Mouse (Mus musculus): ENCODE results near the gene Scamp1. TPM values are rescaled to one million over a fixed set of nuclear protein-coding genes. Genes with fewer than 3 reads are reported as not detected.

Scamp1 gene
- total RNA-seq, 4 experiments from 2014 or later: 163 to 188 (median 179) TPM

- no peak for DNase-seq (ENCODE audit: low spot score in 2 of 2)
Measured at GRCm38 (mm10) chr13:94279420-94279819, 6.2 kb downstream of the Scamp1 start.

GRCm38 (mm10) chr13:94271284-94271683 lies 14.4 kb downstream of the Scamp1 start:
- DNase-seq (ENCODE audit: low spot score in 2 of 2): no peak

GRCm38 (mm10) chr13:94268201-94268600 lies 17.5 kb downstream of the Scamp1 start:
- DNase-seq (ENCODE audit: low spot score in 2 of 2): no peak

- DNase-seq (ENCODE audit: low spot score in 2 of 2): no peak
Measured at GRCm38 (mm10) chr13:94267190-94267589, 18.5 kb downstream of the Scamp1 start.

GRCm38 (mm10) chr13:94266530-94266929 lies 19.1 kb downstream of the Scamp1 start:
- DNase-seq (ENCODE audit: low spot score in 2 of 2): no peak

- no peak for DNase-seq (ENCODE audit: low spot score in 2 of 2)
Measured at GRCm38 (mm10) chr13:94265291-94265690, 20.4 kb downstream of the Scamp1 start.

- no peak for DNase-seq (ENCODE audit: low spot score in 2 of 2)
Measured at GRCm38 (mm10) chr13:94263943-94264342, 21.7 kb downstream of the Scamp1 start.

- DNase-seq (ENCODE audit: low spot score in 2 of 2): no peak
Measured at GRCm38 (mm10) chr13:94262551-94262950, 23.1 kb downstream of the Scamp1 start.

GRCm38 (mm10) chr13:94261624-94262023 lies 24.0 kb downstream of the Scamp1 start:
- DNase-seq (ENCODE audit: low spot score in 2 of 2): no peak

GRCm38 (mm10) chr13:94260961-94261360 lies 24.7 kb downstream of the Scamp1 start:
- no peak for DNase-seq (ENCODE audit: low spot score in 2 of 2)

GRCm38 (mm10) chr13:94259210-94259609 lies 26.4 kb downstream of the Scamp1 start:
- DNase-seq (ENCODE audit: low spot score in 2 of 2): no peak

- no peak for DNase-seq (ENCODE audit: low spot score in 2 of 2)
Measured at GRCm38 (mm10) chr13:94258530-94258929, 27.1 kb downstream of the Scamp1 start.

- no peak for DNase-seq (ENCODE audit: low spot score in 2 of 2)
Measured at GRCm38 (mm10) chr13:94257711-94258110, 27.9 kb downstream of the Scamp1 start.

- DNase-seq (ENCODE audit: low spot score in 2 of 2): no peak
Measured at GRCm38 (mm10) chr13:94255176-94255575, 30.5 kb downstream of the Scamp1 start.

- no peak for DNase-seq (ENCODE audit: low spot score in 2 of 2)
Measured at GRCm38 (mm10) chr13:94254286-94254685, 31.4 kb downstream of the Scamp1 start.

- DNase-seq (ENCODE audit: low spot score in 2 of 2): no peak
Measured at GRCm38 (mm10) chr13:94253052-94253451, 32.6 kb downstream of the Scamp1 start.

- no peak for DNase-seq (ENCODE audit: low spot score in 2 of 2)
Measured at GRCm38 (mm10) chr13:94250761-94251160, 34.9 kb downstream of the Scamp1 start.

GRCm38 (mm10) chr13:94250188-94250587 lies 35.5 kb downstream of the Scamp1 start:
- DNase-seq (ENCODE audit: low spot score in 2 of 2): no peak

GRCm38 (mm10) chr13:94242897-94243296 lies 42.8 kb downstream of the Scamp1 start:
- no peak for DNase-seq (ENCODE audit: low spot score in 2 of 2)

- no peak for DNase-seq (ENCODE audit: low spot score in 2 of 2)
Measured at GRCm38 (mm10) chr13:94241892-94242524, 43.6 kb downstream of the Scamp1 start.

- DNase-seq (ENCODE audit: low spot score in 2 of 2): no peak
Measured at GRCm38 (mm10) chr13:94240873-94241272, 44.8 kb downstream of the Scamp1 start.

- DNase-seq (ENCODE audit: low spot score in 2 of 2): no peak
Measured at GRCm38 (mm10) chr13:94240111-94240510, 45.5 kb downstream of the Scamp1 start.

GRCm38 (mm10) chr13:94239488-94239887 lies 46.2 kb downstream of the Scamp1 start:
- DNase-seq (ENCODE audit: low spot score in 2 of 2): no peak

GRCm38 (mm10) chr13:94231871-94232270 lies 53.8 kb downstream of the Scamp1 start:
- DNase-seq (ENCODE audit: low spot score in 2 of 2): no peak

All from layer of hippocampus, adult 8-10 months (tissue).